Mouse (Mus musculus) thymus, postnatal 36 days (tissue): Measurements from ENCODE around the gene Inpp5e.
A peak's percentile ranks its signal among the peaks of the same experiment; 100 is the strongest.
"Not testable (repeated sequence)": the region's sequence is repeated elsewhere in the genome, so short reads cannot be mapped to it uniquely, and the experiment has no call there.

Source experiments
- DNase-seq, 2 experiments: peaks; one replicate each; pipeline ENCODE4 v3.0.0; 2022; ENCODE audit warnings: mixed read lengths in 2 of 2

Inpp5e gene

DNA sequence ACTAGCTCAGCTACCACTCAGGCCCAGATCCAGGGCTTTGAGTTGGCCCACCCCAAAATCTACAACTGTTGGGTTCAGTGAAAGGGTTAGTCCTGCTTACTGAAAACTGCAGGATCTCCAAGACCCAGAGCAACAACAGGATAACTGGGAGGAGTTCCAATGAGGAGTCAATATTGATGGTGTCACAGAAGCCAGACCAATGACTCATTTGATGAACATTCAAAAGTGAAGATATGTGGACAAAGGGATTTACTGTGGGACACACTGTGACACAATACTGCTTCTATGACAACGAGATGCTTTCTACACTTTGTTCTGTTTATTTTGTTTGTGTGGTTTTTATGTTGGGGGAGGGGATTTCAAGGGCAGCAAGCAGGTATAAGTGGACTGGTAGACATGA, 9.1 kb upstream of the Inpp5e start:
- no peak for DNase-seq

DNA sequence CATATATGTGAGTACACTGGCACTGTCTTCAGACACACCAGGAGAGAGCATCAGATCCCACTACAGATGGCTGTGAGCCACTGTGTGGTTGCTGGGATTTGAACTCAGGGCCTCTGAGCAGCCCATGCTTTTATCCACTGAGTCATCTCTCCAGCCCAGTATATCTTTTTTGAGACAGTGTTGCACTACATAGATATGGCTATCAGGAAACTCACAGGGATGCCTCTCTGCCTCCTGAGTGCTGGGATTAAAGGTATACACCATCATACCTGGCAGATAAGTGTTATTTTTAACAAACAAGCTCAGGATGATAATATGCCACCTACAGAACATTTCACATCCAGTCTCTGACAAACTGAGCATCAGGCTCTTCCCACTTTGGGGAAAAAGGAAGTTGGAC, 8.1 kb upstream of the Inpp5e start:
- no peak for DNase-seq

DNA sequence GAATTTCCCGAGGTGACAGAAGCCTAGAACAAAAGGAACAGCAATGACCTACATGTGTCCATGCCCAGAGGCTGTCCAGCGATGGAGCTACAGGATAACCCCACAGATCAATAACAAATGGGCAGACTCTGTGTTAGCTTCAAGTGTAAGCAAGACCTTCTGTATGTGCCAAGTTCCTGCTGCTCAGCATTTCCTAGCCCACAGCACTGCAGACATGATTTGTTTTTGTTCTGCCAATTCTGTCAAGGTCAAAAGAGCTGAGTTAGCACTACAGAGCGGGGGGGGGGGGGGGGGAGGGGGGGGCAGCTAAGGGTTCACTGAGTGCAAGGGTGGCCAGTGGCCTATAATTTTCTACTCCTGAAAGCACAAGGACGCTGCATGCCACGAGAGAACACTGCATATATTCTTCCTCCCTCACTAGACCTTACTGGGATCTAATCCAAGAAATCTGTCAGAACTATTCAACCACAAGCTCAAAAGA, 2.0 kb upstream of the Inpp5e start:
- no peak for DNase-seq

DNA sequence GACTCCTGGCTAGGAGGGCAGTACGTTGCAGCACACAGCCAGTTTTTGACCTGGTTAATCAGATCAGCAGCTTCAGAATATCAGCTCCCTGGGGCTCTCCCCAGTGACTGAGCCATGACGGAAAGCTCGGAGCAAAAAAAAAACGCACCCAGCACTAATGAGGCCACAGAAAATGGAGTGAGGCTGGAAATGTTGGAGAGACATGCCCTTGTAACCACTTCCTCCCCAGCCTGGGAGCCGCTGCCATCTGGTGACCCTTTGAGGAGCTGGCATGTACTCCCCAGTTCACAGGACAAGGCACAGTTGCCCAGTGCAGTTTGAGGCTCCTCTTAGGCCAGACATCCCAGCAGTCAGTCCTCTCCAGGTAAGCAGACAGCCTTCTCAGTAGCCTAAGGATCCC, 1.1 kb upstream of the Inpp5e start:
- DNase-seq = no peak

DNA sequence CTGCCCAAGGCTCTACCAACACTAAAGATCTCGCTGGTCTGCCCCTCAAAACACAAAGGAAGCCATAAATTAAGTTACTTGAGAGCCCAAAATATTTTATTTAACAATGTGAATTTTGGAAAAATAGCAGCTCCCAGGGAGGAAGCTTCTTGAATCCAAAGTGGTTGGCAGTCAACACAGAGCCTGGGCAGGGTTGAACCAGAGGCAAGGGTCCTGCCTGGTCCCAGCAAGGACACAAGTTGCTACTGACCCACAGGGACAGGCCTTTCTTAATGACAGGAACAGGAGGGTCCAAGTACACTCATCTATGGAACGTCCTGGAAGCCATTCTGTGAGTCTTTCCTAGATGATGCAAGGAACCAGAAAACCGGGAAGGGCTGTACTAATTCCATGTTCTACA, 359 bp upstream of the Inpp5e start:
- DNase-seq = no peak

- no peak for DNase-seq
Measured at GRCm38 (mm10) chr2:26403306-26403705, 5.7 kb downstream of the Inpp5e start.

GRCm38 (mm10) chr2:26402265-26402664, 6.7 kb downstream of the Inpp5e start:
- no peak for DNase-seq

DNA sequence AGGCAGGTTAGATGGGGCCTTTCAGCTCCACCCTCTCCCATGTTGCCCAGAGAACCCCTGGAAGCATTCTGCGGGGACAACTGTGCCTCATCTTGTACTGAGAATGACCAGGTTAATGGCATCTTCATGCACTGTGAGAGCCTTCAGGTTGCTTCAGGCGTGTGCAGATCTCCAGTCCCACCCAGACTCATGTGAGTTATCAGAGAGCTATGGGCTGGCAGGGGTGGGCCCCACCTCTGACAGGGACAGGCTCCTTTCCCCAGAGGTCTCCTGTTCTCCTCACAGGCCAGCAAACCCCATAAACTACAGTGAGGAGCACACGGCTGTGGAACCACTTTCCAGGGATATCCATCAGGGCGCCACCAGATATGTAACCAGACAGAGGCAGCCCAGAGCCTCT, 8.0 kb downstream of the Inpp5e start:
- DNase-seq = no peak

DNA sequence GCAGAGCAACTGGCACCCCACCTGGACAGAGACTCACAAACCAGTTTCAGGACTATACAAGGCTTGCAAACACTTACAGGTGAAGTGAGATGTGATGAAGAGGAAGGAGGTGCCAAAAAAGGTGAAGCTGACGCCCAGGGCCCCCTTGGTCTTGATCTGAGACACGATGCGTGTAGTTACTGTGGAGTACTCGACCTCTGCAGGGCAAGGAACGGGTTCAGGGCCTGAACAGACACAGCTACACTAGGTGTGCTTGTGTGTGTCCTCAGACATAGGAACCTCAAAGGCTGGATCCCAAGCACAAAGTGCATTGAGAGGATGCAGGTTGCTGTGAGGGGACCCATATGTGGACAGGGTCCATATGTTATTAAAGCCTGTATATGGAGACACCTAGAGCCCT, 8.7 kb downstream of the Inpp5e start:
- DNase-seq = no peak

- DNase-seq = no peak
Measured at GRCm38 (mm10) chr2:26399647-26400046, 9.4 kb downstream of the Inpp5e start.

- no peak for DNase-seq
Measured at GRCm38 (mm10) chr2:26398978-26399377, 10.0 kb downstream of the Inpp5e start.

DNA sequence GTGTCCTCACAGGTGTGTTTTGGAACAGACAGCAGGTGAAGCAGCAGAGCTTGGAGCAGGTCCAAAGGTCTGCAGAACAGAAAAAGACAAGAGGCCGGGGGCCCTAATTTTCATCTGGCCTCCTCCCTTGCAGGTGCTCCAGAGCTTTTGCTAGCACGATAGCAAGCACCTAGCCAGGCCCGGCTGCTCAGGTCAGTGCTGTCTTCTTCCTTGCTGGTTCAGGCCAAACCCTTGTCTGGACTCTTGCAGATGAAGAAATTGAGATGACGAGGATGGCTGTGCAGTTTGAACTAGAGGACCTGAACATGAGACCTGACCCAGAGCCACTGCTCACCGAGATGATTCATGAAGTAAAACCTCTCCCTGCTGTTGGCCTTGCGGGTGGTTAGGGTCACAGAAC, 17.4 kb downstream of the Inpp5e start:
- no peak for DNase-seq

GRCm38 (mm10) chr2:26390954-26391353, 18.0 kb downstream of the Inpp5e start:
- DNase-seq = no peak

GRCm38 (mm10) chr2:26389154-26389690, 19.8 kb downstream of the Inpp5e start, which contains the start of the genes Entr1 and Pmpca:
Entr1 (minus strand) TSS chr2:26389316.
Pmpca (plus strand) TSS chr2:26389339.
- peak; percentile 88 for DNase-seq

DNA sequence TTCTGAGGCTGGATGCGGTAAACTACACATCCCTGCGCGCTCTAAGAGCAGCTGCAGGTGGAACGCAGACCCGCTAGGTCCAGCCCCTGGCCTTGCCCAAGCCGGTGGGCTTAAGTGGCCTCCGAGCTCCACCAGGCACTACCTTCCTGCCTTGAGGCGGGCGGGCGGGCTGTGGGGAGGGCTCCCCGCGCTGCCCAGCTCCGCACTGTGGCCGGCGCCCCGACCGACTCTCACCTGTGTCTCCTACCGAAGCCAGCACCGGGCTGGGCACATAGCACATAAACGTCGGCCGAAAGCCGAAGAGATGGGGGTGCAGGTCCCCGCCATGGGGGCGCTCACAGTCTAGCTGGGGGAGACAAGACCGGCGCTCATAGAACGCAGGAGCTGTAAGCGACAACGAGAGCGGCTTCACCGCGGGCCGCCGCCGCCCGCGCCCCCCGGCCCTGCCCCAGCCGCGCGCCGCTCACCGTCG, 20.3 kb downstream of the Inpp5e start:
- peak in 1 of 2 experiments; percentile 63 for DNase-seq

GRCm38 (mm10) chr2:26387713-26388112, 21.3 kb downstream of the Inpp5e start:
- DNase-seq = no peak

- DNase-seq = not testable (repeated sequence)
Measured at GRCm38 (mm10) chr2:26380871-26381270, 28.1 kb downstream of the Inpp5e start.

GRCm38 (mm10) chr2:26380131-26380771, 28.8 kb downstream of the Inpp5e start, which contains the start of gene Snapc4:
Snapc4 (minus strand) TSS chr2:26380653.
- DNase-seq = peak; percentile 82 to 85

- no peak for DNase-seq
Measured at GRCm38 (mm10) chr2:26372396-26372795, 36.6 kb downstream of the Inpp5e start.

GRCm38 (mm10) chr2:26368572-26368971, 40.4 kb downstream of the Inpp5e start:
- DNase-seq = no peak

DNA sequence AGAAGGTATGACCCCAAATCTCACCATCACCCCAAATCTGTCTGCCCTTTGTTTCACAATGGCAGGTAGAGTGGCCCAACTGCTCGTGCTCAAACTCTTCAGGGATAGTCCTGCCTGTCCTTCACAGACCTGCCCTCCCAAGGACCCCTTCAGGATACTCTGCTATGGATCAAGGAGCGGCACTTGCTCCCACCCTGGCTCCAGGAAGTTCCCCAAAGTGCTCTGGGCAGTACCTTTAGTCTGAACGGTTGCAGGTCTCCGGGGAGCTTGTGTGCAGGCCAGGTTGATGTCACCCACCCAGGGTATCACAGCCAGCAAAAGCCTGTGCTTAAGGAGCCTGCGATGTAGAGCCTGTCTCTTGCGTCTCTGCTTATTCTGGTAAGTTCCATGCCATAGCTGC, 41.1 kb downstream of the Inpp5e start:
- no peak for DNase-seq

GRCm38 (mm10) chr2:26364738-26365465, 44.1 kb downstream of the Inpp5e start:
- no peak for DNase-seq

GRCm38 (mm10) chr2:26363481-26363880, 45.5 kb downstream of the Inpp5e start:
- DNase-seq = no peak

DNA sequence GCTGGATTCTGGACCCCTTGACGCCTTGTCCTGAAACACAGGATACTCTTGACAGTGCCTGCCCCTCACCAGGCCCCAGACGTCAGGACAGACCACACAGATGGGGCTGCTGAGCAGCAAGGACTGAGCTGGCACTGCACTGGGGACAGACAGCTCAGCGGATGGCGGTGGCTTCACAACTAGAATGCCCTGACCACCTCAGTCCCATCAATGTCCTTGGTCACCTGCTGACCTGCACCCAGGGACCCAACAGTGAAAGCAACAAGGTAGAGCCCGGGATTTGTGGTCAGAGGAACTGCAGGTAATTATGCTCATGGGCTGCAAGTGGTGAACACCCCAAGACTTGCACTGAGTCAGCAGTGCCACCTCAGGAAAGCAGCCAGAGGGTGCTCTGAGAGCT, 46.0 kb downstream of the Inpp5e start:
- DNase-seq = no peak
